Mouse (Mus musculus) CH12.LX (cell line): ENCODE measurements at regions not wholly inside any gene's neighbourhood (a gene's known extent, or its start where the extent isn't known, plus 50 kb on each side); places are given as distances from the start of the nearest gene placed in this dataset.

ENCODE experiments used
- BHLHE40 ChIP-seq: IDR thresholded peaks from 2 replicates; pipeline ENCODE4 v1.6.1; 2011; ENCODE audit warnings: mild to moderate bottlenecking, low read depth, low read length, improper control_type of control experiment
- CHD2 ChIP-seq: IDR thresholded peaks from 2 replicates; pipeline ENCODE4 v1.6.1; 2011; ENCODE audit warnings: low read length, improper control_type of control experiment
- CTCF ChIP-seq, 2 experiments: IDR thresholded peaks in 1 of 2; conservative IDR thresholded peaks in 1 of 2; 2 replicates each; pipeline ENCODE4 v1.5.1; 2011 to 2012; ENCODE audit warnings: low read depth in 2 of 2, low read length in 2 of 2, improper control_type of control experiment in 1 of 2, inconsistent platforms in 1 of 2, mild to moderate bottlenecking in 1 of 2, moderate library complexity in 1 of 2
- EP300 ChIP-seq: IDR thresholded peaks from 2 replicates; pipeline ENCODE4 v1.6.1; 2011; ENCODE audit warnings: low read length, improper control_type of control experiment
- ETS1 ChIP-seq: conservative IDR thresholded peaks from 2 replicates; pipeline ENCODE4 v1.6.1; 2012; ENCODE audit warnings: low read depth, mild to moderate bottlenecking, inconsistent platforms, low read length, improper control_type of control experiment, moderate library complexity
- MAX ChIP-seq: IDR thresholded peaks from 2 replicates; pipeline ENCODE4 v1.6.1; 2011; ENCODE audit warnings: low read length, improper control_type of control experiment
- MAZ ChIP-seq: IDR thresholded peaks from 2 replicates; pipeline ENCODE4 v1.6.1; 2012; ENCODE audit warnings: low read depth, mild to moderate bottlenecking, inconsistent platforms, low read length, improper control_type of control experiment, moderate library complexity
- POLR2A ChIP-seq: IDR thresholded peaks from 2 replicates; pipeline ENCODE4 v1.6.1; 2011; ENCODE audit warnings: low read depth, mild to moderate bottlenecking, improper control_type of control experiment, low read length
- TBP ChIP-seq: conservative IDR thresholded peaks from 2 replicates; pipeline ENCODE4 v1.6.1; 2011; ENCODE audit warnings: low read depth, low read length, improper control_type of control experiment
- USF1 ChIP-seq: IDR thresholded peaks from 2 replicates; pipeline ENCODE4 v1.6.1; 2014; ENCODE audit warnings: low read depth, mild to moderate bottlenecking, inconsistent platforms, low read length, improper control_type of control experiment
- USF2 ChIP-seq: conservative IDR thresholded peaks from 2 replicates; pipeline ENCODE4 v1.6.1; 2011; ENCODE audit warnings: low read depth, low read length, improper control_type of control experiment
- ZMIZ1 ChIP-seq: IDR thresholded peaks from 2 replicates; pipeline ENCODE4 v1.6.1; 2012; ENCODE audit warnings: low read depth, mild to moderate bottlenecking, inconsistent platforms, low read length, improper control_type of control experiment

- TF ChIP-seq POLR2A (no peak), CTCF (conservative IDR thresholded peaks at IDR 0.05 in 1 of 2, IDR thresholded peaks at IDR 0.05 in 1 of 2; ENCODE audit: low read depth in 2 of 2, low read length in 2 of 2) (no peak), MAZ (no peak), ZMIZ1 (no peak), USF1 (no peak), CHD2 (no peak), USF2 (no peak), EP300 (no peak), TBP (no peak), ETS1 (no peak), MAX (no peak), BHLHE40 (no peak)
Observed at GRCm38 (mm10) chr8:10865415-10865821, 142.8 kb downstream of the Irs2 start.
